Mouse (Mus musculus): ENCODE results near the gene Copz1. TPM values are rescaled to one million over a fixed set of nuclear protein-coding genes. Genes with fewer than 3 reads are reported as not detected.

The Copz1 gene
- 307 and 317 TPM in 2 replicates for polyA plus RNA-seq (2014; fragmentation: Nextera tagmentation; extraction: Ambion mirVana)

- DNase-seq (ENCODE audit: low spot score) (peak; percentile 94), ATAC-seq (ENCODE audit: insufficient read depth, low FRiP score, low TSS enrichment) (peak; percentile 99)
- Histone ChIP-seq H3K36me3 (ENCODE audit: control insufficient read depth, insufficient read depth, low read length) (no peaks in the 10 kb centered on the region), H3K9ac (ENCODE audit: low read length) (peak within 1 kb of the TSS; percentile 86), H3K4me3 (ENCODE audit: low read depth, low read length) (peak within 1 kb of the TSS; percentile 87), H3K27ac (ENCODE audit: low read depth, low read length) (0 out of 2 replicates have a peak within 1 kb of the TSS, but pooled peaks have one; percentile 58), H3K4me2 (ENCODE audit: low read depth) (peak within 1 kb of the TSS; percentile 65), H3K9me3 (ENCODE audit: control insufficient read depth, low read length) (no peaks in the 10 kb centered on the region), H3K27me3 (ENCODE audit: control insufficient read depth, insufficient read depth, low read length) (no peaks in the 10 kb centered on the region), H3K4me1 (ENCODE audit: control insufficient read depth, insufficient read depth, low read length) (peaks cover 3% of the 10 kb centered on the region; the same call in 1 of the 2 replicates)
- under 1% methylated on average over 38 of the region's 38 CpGs for WGBS
Observed at GRCm38 (mm10) chr15:103272419-103273279, at the start of gene Copz1. Gene Copz1 (plus strand): TSS chr15:103272714.

GRCm38 (mm10) chr15:103224161-103224560 is 48.4 kb upstream of the Copz1 start:
- Histone ChIP-seq H3K27ac (ENCODE audit: low read depth, low read length) (no peak overlapping the region), H3K4me3 (ENCODE audit: low read depth, low read length) (no peak overlapping the region), H3K27me3 (ENCODE audit: control insufficient read depth, insufficient read depth, low read length) (no peaks in the 10 kb centered on the region), H3K9me3 (ENCODE audit: control insufficient read depth, low read length) (no peaks in the 10 kb centered on the region), H3K36me3 (ENCODE audit: control insufficient read depth, insufficient read depth, low read length) (no peaks in the 10 kb centered on the region), H3K4me1 (ENCODE audit: control insufficient read depth, insufficient read depth, low read length) (no peaks in the 10 kb centered on the region), H3K4me2 (ENCODE audit: low read depth) (no peak overlapping the region), H3K9ac (ENCODE audit: low read length) (no peak overlapping the region)
- 88% methylated on average over 2 of the region's 2 CpGs for WGBS
- ATAC-seq (ENCODE audit: insufficient read depth, low FRiP score, low TSS enrichment) (no peak), DNase-seq (ENCODE audit: low spot score) (no peak)

GRCm38 (mm10) chr15:103227022-103227421 is 45.5 kb upstream of the Copz1 start:
- 89% methylated on average over 3 of the region's 3 CpGs for WGBS
- H3K9ac ChIP-seq (ENCODE audit: low read length), result no peak overlapping the region

GRCm38 (mm10) chr15:103227572-103227971 is 44.9 kb upstream of the Copz1 start:
- no peak overlapping the region for H3K9ac ChIP-seq (ENCODE audit: low read length)
- no peaks in the 10 kb centered on the region for H3K27me3 ChIP-seq (ENCODE audit: control insufficient read depth, insufficient read depth, low read length)
- WGBS, result 92% methylated on average over 2 of the region's 2 CpGs
- no peak overlapping the region for H3K4me3 ChIP-seq (ENCODE audit: low read depth, low read length)
- H3K36me3 ChIP-seq (ENCODE audit: control insufficient read depth, insufficient read depth, low read length), result no peaks in the 10 kb centered on the region
- no peak for ATAC-seq (ENCODE audit: insufficient read depth, low FRiP score, low TSS enrichment)
- no peak overlapping the region for H3K27ac ChIP-seq (ENCODE audit: low read depth, low read length)
- H3K4me2 ChIP-seq (ENCODE audit: low read depth), result no peak overlapping the region
- H3K4me1 ChIP-seq (ENCODE audit: control insufficient read depth, insufficient read depth, low read length), result no peaks in the 10 kb centered on the region
- DNase-seq (ENCODE audit: low spot score), result no peak
- no peaks in the 10 kb centered on the region for H3K9me3 ChIP-seq (ENCODE audit: control insufficient read depth, low read length)

More at GRCm38 (mm10) chr15:103227022-103227421, 45.5 kb upstream of the Copz1 start:
- Histone ChIP-seq H3K4me1 (ENCODE audit: control insufficient read depth, insufficient read depth, low read length) (no peaks in the 10 kb centered on the region), H3K4me3 (ENCODE audit: low read depth, low read length) (no peak overlapping the region), H3K4me2 (ENCODE audit: low read depth) (no peak overlapping the region), H3K36me3 (ENCODE audit: control insufficient read depth, insufficient read depth, low read length) (no peaks in the 10 kb centered on the region), H3K9me3 (ENCODE audit: control insufficient read depth, low read length) (no peaks in the 10 kb centered on the region), H3K27me3 (ENCODE audit: control insufficient read depth, insufficient read depth, low read length) (no peaks in the 10 kb centered on the region), H3K27ac (ENCODE audit: low read depth, low read length) (no peak overlapping the region)
- ATAC-seq (ENCODE audit: insufficient read depth, low FRiP score, low TSS enrichment) (no peak), DNase-seq (ENCODE audit: low spot score) (no peak)

- H3K36me3 ChIP-seq (ENCODE audit: control insufficient read depth, insufficient read depth, low read length), result no peaks in the 10 kb centered on the region
- H3K4me2 ChIP-seq (ENCODE audit: low read depth), result no peak overlapping the region
- H3K27ac ChIP-seq (ENCODE audit: low read depth, low read length), result no peak overlapping the region
- no peak overlapping the region for H3K4me3 ChIP-seq (ENCODE audit: low read depth, low read length)
- H3K9me3 ChIP-seq (ENCODE audit: control insufficient read depth, low read length), result no peaks in the 10 kb centered on the region
- 92% methylated on average over 2 of the region's 2 CpGs for WGBS
- no peak for DNase-seq (ENCODE audit: low spot score)
- H3K27me3 ChIP-seq (ENCODE audit: control insufficient read depth, insufficient read depth, low read length), result no peaks in the 10 kb centered on the region
- ATAC-seq (ENCODE audit: insufficient read depth, low FRiP score, low TSS enrichment), result no peak
- H3K9ac ChIP-seq (ENCODE audit: low read length), result no peak overlapping the region
- H3K4me1 ChIP-seq (ENCODE audit: control insufficient read depth, insufficient read depth, low read length), result no peaks in the 10 kb centered on the region
Observed at GRCm38 (mm10) chr15:103228904-103229303, 43.6 kb upstream of the Copz1 start.

GRCm38 (mm10) chr15:103233119-103233518 is 39.4 kb upstream of the Copz1 start:
- H3K36me3 ChIP-seq (ENCODE audit: control insufficient read depth, insufficient read depth, low read length), result 0 out of 2 replicates have a peak, but pooled peaks cover 2% of the 10 kb centered on the region
- H3K27me3 ChIP-seq (ENCODE audit: control insufficient read depth, insufficient read depth, low read length), result no peaks in the 10 kb centered on the region
- no peaks in the 10 kb centered on the region for H3K4me1 ChIP-seq (ENCODE audit: control insufficient read depth, insufficient read depth, low read length)
- H3K9ac ChIP-seq (ENCODE audit: low read length), result no peak overlapping the region
- DNase-seq (ENCODE audit: low spot score) (no peak), ATAC-seq (ENCODE audit: insufficient read depth, low FRiP score, low TSS enrichment) (no peak)
- no peak overlapping the region for H3K4me2 ChIP-seq (ENCODE audit: low read depth)
- H3K9me3 ChIP-seq (ENCODE audit: control insufficient read depth, low read length), result no peaks in the 10 kb centered on the region
- 88% methylated on average over 2 of the region's 2 CpGs for WGBS
- no peak overlapping the region for H3K4me3 ChIP-seq (ENCODE audit: low read depth, low read length)
- H3K27ac ChIP-seq (ENCODE audit: low read depth, low read length), result no peak overlapping the region

GRCm38 (mm10) chr15:103237295-103237694 is 35.2 kb upstream of the Copz1 start:
- Histone ChIP-seq H3K27me3 (ENCODE audit: control insufficient read depth, insufficient read depth, low read length) (no peaks in the 10 kb centered on the region), H3K4me2 (ENCODE audit: low read depth) (no peak overlapping the region), H3K4me1 (ENCODE audit: control insufficient read depth, insufficient read depth, low read length) (peaks cover 2% of the 10 kb centered on the region), H3K36me3 (ENCODE audit: control insufficient read depth, insufficient read depth, low read length) (peaks cover 2% of the 10 kb centered on the region), H3K9ac (ENCODE audit: low read length) (no peak overlapping the region), H3K9me3 (ENCODE audit: control insufficient read depth, low read length) (no peaks in the 10 kb centered on the region), H3K27ac (ENCODE audit: low read depth, low read length) (no peak overlapping the region), H3K4me3 (ENCODE audit: low read depth, low read length) (no peak overlapping the region)
- ATAC-seq (ENCODE audit: insufficient read depth, low FRiP score, low TSS enrichment) (no peak), DNase-seq (ENCODE audit: low spot score) (no peak)
- 93% methylated on average over 7 of the region's 7 CpGs for WGBS

GRCm38 (mm10) chr15:103239130-103239684 is 33.3 kb upstream of the Copz1 start:
- under 1% methylated on average over 26 of the region's 26 CpGs for WGBS
- Histone ChIP-seq H3K4me3 (ENCODE audit: low read depth, low read length) (peak overlapping the region; percentile 66), H3K4me1 (ENCODE audit: control insufficient read depth, insufficient read depth, low read length) (peaks cover 19% of the 10 kb centered on the region), H3K27me3 (ENCODE audit: control insufficient read depth, insufficient read depth, low read length) (no peaks in the 10 kb centered on the region), H3K9me3 (ENCODE audit: control insufficient read depth, low read length) (no peaks in the 10 kb centered on the region), H3K9ac (ENCODE audit: low read length) (peak overlapping the region; percentile 86), H3K27ac (ENCODE audit: low read depth, low read length) (peak overlapping the region; percentile 90), H3K4me2 (ENCODE audit: low read depth) (peak overlapping the region; percentile 44), H3K36me3 (ENCODE audit: control insufficient read depth, insufficient read depth, low read length) (peaks cover 9% of the 10 kb centered on the region)
- ATAC-seq (ENCODE audit: insufficient read depth, low FRiP score, low TSS enrichment), result peak; percentile 90
- peak; percentile 95 for DNase-seq (ENCODE audit: low spot score)
